Mouse (Mus musculus) hindbrain, embryonic 16.5 days (tissue): Measurements from ENCODE around the gene Carmil2. TPM values are rescaled to one million over a fixed set of nuclear protein-coding genes. Genes with fewer than 3 reads are reported as not detected.

Experiments
- ATAC-seq: fragments of 200-750 bp; cut with Nextera tagmentation; 2 replicates; pipeline ENCODE4 v1.8.0; 2017; ENCODE audit warnings: moderate TSS enrichment, moderate library complexity
- H3K27ac ChIP-seq: fragments of 300-500 bp; sonication (generic); 2 replicates; pipeline ENCODE4 v1.5.1; 2014; ENCODE audit warnings: low read depth, mild to moderate bottlenecking, control low read depth, low read length, moderate library complexity
- H3K27me3 ChIP-seq: fragments of 300-500 bp; sonication (generic); replicated peaks from 2 replicates; pipeline ENCODE4 v1.6.1; 2014; ENCODE audit warnings: low read length; ENCODE audit not compliant: control insufficient read depth, insufficient read depth
- H3K36me3 ChIP-seq: fragments of 300-500 bp; sonication (generic); 2 replicates; pipeline ENCODE4 v1.6.1; 2014; ENCODE audit warnings: mild to moderate bottlenecking, low read length, moderate library complexity, mixed read lengths; ENCODE audit not compliant: control insufficient read depth, insufficient read depth
- H3K4me1 ChIP-seq: fragments of 300-500 bp; sonication (generic); 2 replicates; pipeline ENCODE4 v1.6.1; 2014; ENCODE audit warnings: low read depth, low read length; ENCODE audit not compliant: control insufficient read depth, insufficient read depth
- H3K4me2 ChIP-seq: fragments of 300-500 bp; sonication (generic); 2 replicates; pipeline ENCODE4 v1.6.1; 2014; ENCODE audit warnings: mild to moderate bottlenecking, low read length, control low read depth, moderate library complexity
- H3K4me3 ChIP-seq: fragments of 300-500 bp; sonication (generic); 2 replicates; pipeline ENCODE4 v1.5.1; 2014; ENCODE audit warnings: mild to moderate bottlenecking, low read length, control low read depth, moderate library complexity
- H3K9ac ChIP-seq: fragments of 300-500 bp; sonication (generic); 2 replicates; pipeline ENCODE4 v1.6.1; 2014; ENCODE audit warnings: low read depth, mild to moderate bottlenecking, control low read depth, low read length, moderate library complexity
- H3K9me3 ChIP-seq: fragments of 300-500 bp; sonication (generic); 2 replicates; pipeline ENCODE4 v1.6.1; 2014; ENCODE audit warnings: mild to moderate bottlenecking, low read length, moderate library complexity; ENCODE audit not compliant: control insufficient read depth
- WGBS: fragments of 180-500 bp; shearing (Covaris S2); extraction: QIAGEN DNeasy Blood & Tissue Kit; methylation state at CpG from one replicate; pipeline ENCODE4 v1.1.7; 2014; 5-methylcytosine and 5-hydroxymethylcytosine counted together
- polyA plus RNA-seq: library from polyadenylated mRNA; unstranded; fragments of >200 nt; fragmentation: Nextera tagmentation; extraction: Ambion mirVana; gene quantifications from 2 replicates; pipeline ENCODE4 v1.2.1, GENCODE M21; 2015

Gene Carmil2
- polyA plus RNA-seq, 1 experiment from 2014 or later, result 22.0 TPM

DNA sequence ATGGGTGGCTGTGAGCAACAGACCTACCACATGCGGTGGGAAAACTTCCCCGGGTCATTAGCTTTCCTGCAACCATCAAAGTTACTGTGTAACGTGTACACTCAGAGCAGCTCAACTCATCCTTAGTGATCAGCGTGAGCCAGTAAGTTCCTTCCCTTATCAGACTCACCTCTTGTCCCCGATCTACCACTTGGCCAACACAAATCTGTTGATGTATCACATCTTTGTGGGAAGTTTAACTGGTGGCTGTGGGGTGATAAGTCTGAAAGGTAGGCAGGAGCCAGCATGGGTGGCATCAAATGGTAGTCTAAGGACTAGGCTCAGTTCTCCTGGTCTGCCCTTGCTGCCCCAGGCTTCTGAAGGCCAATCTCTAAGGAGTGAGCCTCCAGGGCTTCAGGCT is 46.1 kb downstream of the Carmil2 start:
- 95% methylated on average over 5 of the region's 5 CpGs for WGBS
- no peak overlapping the region for H3K4me2 ChIP-seq
- no peak for ATAC-seq
- no peaks in the 10 kb centered on the region for H3K27me3 ChIP-seq
- H3K9ac ChIP-seq, result no peak overlapping the region
- H3K4me3 ChIP-seq, result no peak overlapping the region
- no peaks in the 10 kb centered on the region for H3K9me3 ChIP-seq
- no peak overlapping the region for H3K27ac ChIP-seq
- peaks cover 6% of the 10 kb centered on the region for H3K36me3 ChIP-seq
- H3K4me1 ChIP-seq, result no peaks in the 10 kb centered on the region

- Histone ChIP-seq H3K4me3 (no peak overlapping the region), H3K27me3 (no peaks in the 10 kb centered on the region), H3K4me2 (no peak overlapping the region), H3K36me3 (no peaks in the 10 kb centered on the region), H3K4me1 (no peaks in the 10 kb centered on the region), H3K9ac (no peak overlapping the region), H3K9me3 (no peaks in the 10 kb centered on the region), H3K27ac (no peak overlapping the region)
- no peak for ATAC-seq
- 91% methylated on average over 5 of the region's 5 CpGs for WGBS
Observed at GRCm38 (mm10) chr8:105739216-105739615, 53.1 kb downstream of the Carmil2 start.

GRCm38 (mm10) chr8:105743301-105743700 is 57.2 kb downstream of the Carmil2 start:
- 89% methylated on average over 4 of the region's 4 CpGs for WGBS

More at GRCm38 (mm10) chr8:105743301-105743700, 57.2 kb downstream of the Carmil2 start:
- no peak overlapping the region for H3K27ac ChIP-seq
- no peaks in the 10 kb centered on the region for H3K4me1 ChIP-seq
- no peak for ATAC-seq
- H3K9ac ChIP-seq, result no peak overlapping the region
- H3K9me3 ChIP-seq, result no peaks in the 10 kb centered on the region
- H3K4me2 ChIP-seq, result no peak overlapping the region
- no peaks in the 10 kb centered on the region; the same call in 1 of the 2 replicates for H3K36me3 ChIP-seq
- no peak overlapping the region for H3K4me3 ChIP-seq
- no peaks in the 10 kb centered on the region for H3K27me3 ChIP-seq

Other genes with a start within 250 kb of the Carmil2 start
- gene Tppp3, start 214.7 kb upstream of the Carmil2 start, polyA plus RNA-seq, result 246 and 256 TPM in 2 replicates
- 39.0 and 40.2 TPM in 2 replicates for gene Zdhhc1, start 189.4 kb upstream of the Carmil2 start, polyA plus RNA-seq
- gene Hsd11b2, start 167.5 kb upstream of the Carmil2 start, polyA plus RNA-seq, result 6.9 and 8.8 TPM in 2 replicates
- gene Atp6v0d1, start 120.2 kb upstream of the Carmil2 start, polyA plus RNA-seq, result 250 and 273 TPM in 2 replicates
- 37.2 and 41.7 TPM in 2 replicates for gene Ripor1, start 81.0 kb upstream of the Carmil2 start, polyA plus RNA-seq
- 92.7 and 93.4 TPM in 2 replicates for gene Ctcf, start 49.7 kb upstream of the Carmil2 start, polyA plus RNA-seq
- gene Agrp, start 48.9 kb upstream of the Carmil2 start, polyA plus RNA-seq, result 0.75 and 1.4 TPM in 2 replicates
- 91.7 and 96.4 TPM in 2 replicates for gene Acd, start 14.8 kb downstream of the Carmil2 start, polyA plus RNA-seq
- gene Pard6a, start 14.9 kb downstream of the Carmil2 start, polyA plus RNA-seq, result 62.5 and 63.8 TPM in 2 replicates
- 0.15 and 0.24 TPM in 2 replicates for gene 4933405L10Rik, start 21.4 kb downstream of the Carmil2 start, polyA plus RNA-seq
- gene Enkd1, start 21.9 kb downstream of the Carmil2 start, polyA plus RNA-seq, result 17.7 and 17.9 TPM in 2 replicates
- 82.7 and 82.9 TPM in 2 replicates for gene Gfod2, start 72.4 kb downstream of the Carmil2 start, polyA plus RNA-seq
- 8.9 and 9.3 TPM in 2 replicates for gene Ranbp10, start 141.1 kb downstream of the Carmil2 start, polyA plus RNA-seq
- 0.86 and 1.4 TPM in 2 replicates for gene Tsnaxip1, start 141.5 kb downstream of the Carmil2 start, polyA plus RNA-seq
- 52.3 and 54.7 TPM in 2 replicates for gene Cenpt, start 167.0 kb downstream of the Carmil2 start, polyA plus RNA-seq
- 52.5 and 55.9 TPM in 2 replicates for gene Thap11, start 168.9 kb downstream of the Carmil2 start, polyA plus RNA-seq
- 118 and 158 TPM in 2 replicates for gene Nutf2, start 174.3 kb downstream of the Carmil2 start, polyA plus RNA-seq
- 47.8 and 54.4 TPM in 2 replicates for gene Edc4, start 194.6 kb downstream of the Carmil2 start, polyA plus RNA-seq
- 0.95 and 1.3 TPM in 2 replicates for gene Nrn1l, start 207.3 kb downstream of the Carmil2 start, polyA plus RNA-seq
- gene Pskh1, start 214.2 kb downstream of the Carmil2 start, polyA plus RNA-seq, result 11.0 and 13.3 TPM in 2 replicates
- 3.3 and 4.5 TPM in 2 replicates for gene Ctrl, start 247.6 kb downstream of the Carmil2 start, polyA plus RNA-seq